Mouse (Mus musculus): Measurements from ENCODE around the gene Sec22c.

Sec22c gene

GRCm38 (mm10) chr9:121653668-121654067 lies 51.6 kb downstream of the Sec22c start:
- DNase-seq (ENCODE audit: low read depth, low spot score) = no peak

DNA sequence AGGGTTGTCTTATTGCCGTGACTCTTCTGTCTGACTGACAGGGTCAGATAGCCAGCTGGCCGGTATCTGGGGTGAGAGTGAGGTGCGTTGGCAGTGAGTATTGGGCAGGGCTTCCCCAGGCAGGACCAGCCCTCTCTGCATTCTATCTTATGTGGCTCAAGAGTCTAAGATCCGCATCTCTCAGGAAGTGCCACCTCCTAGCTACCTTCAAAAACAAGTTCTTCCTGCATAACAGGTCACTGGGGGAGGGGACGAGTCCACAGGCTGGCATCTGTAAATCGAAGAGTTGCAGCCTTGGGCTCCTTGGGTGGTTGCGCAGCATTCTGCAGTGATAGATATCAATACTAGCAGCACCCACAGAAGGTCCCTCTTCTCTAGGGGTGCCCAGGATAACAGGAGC lies 58.3 kb downstream of the Sec22c start:
- no peak for DNase-seq (ENCODE audit: low read depth, low spot score)

DNA sequence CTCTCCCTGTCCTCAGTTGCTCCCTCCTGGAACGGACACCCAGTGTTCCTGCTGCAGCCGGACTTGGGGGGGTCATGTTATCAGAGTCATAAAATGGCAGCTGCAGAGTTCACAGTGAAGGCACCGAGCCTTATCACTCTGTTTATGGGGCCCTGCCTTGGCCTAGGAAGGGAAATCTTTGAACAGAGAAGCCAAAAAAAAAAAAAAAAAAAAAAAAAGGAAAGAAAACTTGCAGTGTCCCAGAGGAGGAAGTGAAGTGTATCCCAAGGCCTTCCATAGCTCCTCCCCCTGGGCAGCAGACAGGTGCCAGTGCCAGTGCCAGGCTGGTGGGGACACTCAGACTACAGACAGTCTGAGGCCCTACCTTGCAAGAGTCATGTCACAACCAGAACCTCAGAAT lies 60.4 kb downstream of the Sec22c start:
- no peak for DNase-seq (ENCODE audit: low read depth, low spot score)

GRCm38 (mm10) chr9:121642401-121643181 lies 62.7 kb downstream of the Sec22c start, which contains the start of gene Vipr1:
TSS of gene Vipr1 (plus strand) at chr9:121642716.
- no peak for DNase-seq (ENCODE audit: low read depth, low spot score)

DNA sequence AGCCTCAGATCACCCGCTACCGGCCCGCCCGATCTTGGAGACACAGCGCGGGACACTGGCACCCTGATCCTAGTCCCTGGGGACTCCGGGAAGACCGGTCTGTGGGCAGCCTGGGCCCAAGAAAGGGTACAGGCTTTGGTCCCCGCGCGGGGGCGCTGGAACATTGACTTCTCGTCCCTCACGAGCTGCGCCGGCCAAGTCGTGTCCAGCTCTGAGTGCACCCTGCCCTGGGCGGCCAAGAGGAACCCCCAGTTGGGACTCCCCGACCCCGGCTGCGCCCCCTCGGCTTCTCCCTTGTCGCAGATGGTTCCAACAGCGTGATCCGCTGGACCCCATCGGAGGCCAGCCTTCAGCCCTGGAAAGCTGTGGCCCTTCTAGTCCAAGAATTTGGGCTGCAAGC lies 63.3 kb downstream of the Sec22c start, which contains the start of gene Lyzl4:
Gene Lyzl4, minus strand, starts transcription at position 96 of the 400 bp plus-strand sequence.
- DNase-seq (ENCODE audit: low read depth, low spot score) = peak; percentile 34

GRCm38 (mm10) chr9:121641235-121641915 lies 63.9 kb downstream of the Sec22c start:
- no peak for DNase-seq (ENCODE audit: low read depth, low spot score)

DNA sequence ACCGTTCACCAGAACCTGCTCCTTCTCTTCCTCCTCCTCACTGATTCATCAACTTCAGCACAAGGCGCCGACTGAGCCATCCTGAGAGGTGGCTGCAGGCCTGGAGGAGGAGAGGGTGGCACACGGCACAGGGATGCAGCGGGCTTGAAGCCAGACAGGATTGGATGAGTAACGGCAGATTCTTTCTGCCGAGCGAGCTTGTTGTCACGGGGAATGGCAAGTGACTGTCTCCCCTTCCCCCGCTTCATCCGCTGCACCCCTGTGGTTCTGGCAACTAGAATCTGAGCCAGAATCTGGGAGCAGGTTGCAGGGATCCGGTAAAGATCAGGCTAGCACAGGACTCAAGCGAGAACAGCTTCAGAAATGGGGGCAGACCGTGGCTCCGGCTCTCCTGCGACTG lies 65.5 kb downstream of the Sec22c start:
- DNase-seq (ENCODE audit: low read depth, low spot score) = no peak

- DNase-seq (ENCODE audit: low read depth, low spot score) = no peak
Measured at GRCm38 (mm10) chr9:121635835-121636576, 69.3 kb downstream of the Sec22c start.

DNA sequence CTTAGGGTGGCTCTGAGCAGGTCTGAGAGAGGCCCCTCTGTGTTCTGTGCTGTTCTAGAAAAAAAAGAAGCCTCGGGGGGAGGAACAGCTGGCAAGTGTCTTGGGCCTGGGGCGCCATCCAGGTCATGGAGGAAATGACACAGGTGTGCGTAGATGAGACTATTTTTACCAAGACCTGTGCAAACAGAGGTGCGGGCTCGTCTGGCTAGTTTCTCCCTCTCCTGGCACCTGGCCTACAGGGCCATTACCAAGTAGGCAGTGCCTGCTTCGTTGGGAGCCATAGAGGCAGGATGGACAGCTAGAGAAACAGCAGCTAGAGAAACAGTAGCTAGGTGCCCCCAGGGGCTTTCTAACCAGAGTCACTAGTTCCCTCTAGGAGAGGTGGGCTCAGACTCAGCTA lies 72.0 kb downstream of the Sec22c start:
- no peak for DNase-seq (ENCODE audit: low read depth, low spot score)

DNA sequence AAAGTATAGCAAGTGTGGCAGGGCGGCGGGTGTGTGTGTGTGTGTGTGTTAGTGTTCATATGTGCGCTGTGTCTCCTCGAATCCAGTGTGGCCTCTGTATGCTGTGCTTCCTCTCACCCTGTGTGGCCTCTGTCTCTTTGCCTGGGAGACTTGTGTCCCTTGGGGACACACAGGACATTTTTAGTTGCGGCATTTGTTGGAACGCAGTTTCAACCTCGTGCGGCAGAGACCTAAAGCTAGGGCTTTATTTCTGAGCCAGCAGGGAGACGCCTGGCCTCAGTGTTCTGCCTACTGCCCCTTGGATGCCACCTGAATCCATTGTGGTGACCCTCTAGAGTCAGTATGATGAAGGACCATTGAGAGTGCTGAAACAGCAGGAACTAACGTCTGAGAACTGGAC lies 72.4 kb downstream of the Sec22c start:
- DNase-seq (ENCODE audit: low read depth, low spot score) = no peak

DNA sequence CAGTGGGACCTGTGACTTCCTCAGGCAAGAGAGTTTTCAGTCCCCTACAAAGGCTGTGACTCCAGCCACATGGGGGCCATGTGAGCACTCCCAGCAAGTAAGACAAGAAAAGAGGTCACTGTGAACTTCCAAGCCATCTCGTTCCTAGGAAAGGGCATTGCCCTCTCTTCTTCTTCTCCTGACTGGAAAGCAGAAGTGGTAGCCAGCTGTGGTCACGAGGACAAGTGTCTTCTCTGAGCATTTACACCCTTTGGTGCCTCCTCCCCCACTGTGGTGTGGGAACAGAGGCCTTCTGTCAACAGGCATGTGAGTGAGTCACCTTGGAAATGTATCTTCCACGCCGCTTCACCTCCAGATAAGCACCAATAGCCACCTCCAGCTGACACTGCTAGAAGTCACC lies 73.3 kb downstream of the Sec22c start:
- no peak for DNase-seq (ENCODE audit: low read depth, low spot score)

- DNase-seq (ENCODE audit: low read depth, low spot score) = no peak
Measured at GRCm38 (mm10) chr9:121630627-121631026, 74.7 kb downstream of the Sec22c start.

Measured in 3T3-L1 (cell line).